Mouse (Mus musculus): Measurements from ENCODE around the gene Hist1h4j. TPM values are rescaled to one million over a fixed set of nuclear protein-coding genes. Genes with fewer than 3 reads are reported as not detected.
"Not testable (repeated sequence)": the region's sequence is repeated elsewhere in the genome, so short reads cannot be mapped to it uniquely, and the experiment has no call there.

Hist1h4j gene
- polyA plus RNA-seq, 1 experiment from 2014 or later: 0.93 TPM

DNA sequence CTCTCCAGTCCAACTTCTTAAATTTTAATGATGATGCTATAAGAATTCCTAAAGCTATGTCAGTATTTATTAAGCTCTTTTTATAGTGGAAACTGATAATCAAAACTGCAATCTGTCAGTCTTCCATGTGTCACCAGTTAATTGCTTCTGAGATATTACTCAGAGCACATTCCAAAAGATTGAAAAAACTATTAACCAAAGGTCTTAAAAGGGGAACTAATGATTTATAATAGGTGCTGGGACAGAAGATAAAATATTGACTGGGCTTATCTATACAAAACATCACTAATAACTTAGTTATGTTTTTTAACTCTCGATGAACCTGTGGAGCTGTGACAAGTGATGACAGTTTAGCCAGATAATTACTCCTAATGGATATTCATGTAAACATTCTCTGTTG, 10.1 kb downstream of the Hist1h4j start:
- no peaks in the 10 kb centered on the region for H3K36me3 ChIP-seq (replicated peaks)
- no peak for DNase-seq (ENCODE audit: low spot score)
- 92% methylated on average over 1 of the region's 1 CpGs for WGBS
- no peaks in the 10 kb centered on the region for H3K9me3 ChIP-seq
- no peaks in the 10 kb centered on the region for H3K27me3 ChIP-seq (replicated peaks; ENCODE audit: low read depth, poor library complexity, severe bottlenecking)
- no peak overlapping the region for H3K27ac ChIP-seq (replicated peaks)
- peaks cover 16% of the 10 kb centered on the region; the same call in 1 of the 2 replicates for H3K4me1 ChIP-seq
- H3K4me3 ChIP-seq: no peak overlapping the region

- H3K27ac ChIP-seq (replicated peaks): peak overlapping the region; percentile 94
- H3K36me3 ChIP-seq (replicated peaks): no peaks in the 10 kb centered on the region
- peak overlapping the region; percentile 65 for H3K4me3 ChIP-seq
- peak; percentile 63 for DNase-seq (ENCODE audit: low spot score)
- no peaks in the 10 kb centered on the region for H3K9me3 ChIP-seq
- H3K27me3 ChIP-seq (replicated peaks; ENCODE audit: low read depth, poor library complexity, severe bottlenecking): no peaks in the 10 kb centered on the region
- H3K4me1 ChIP-seq: peaks cover 38% of the 10 kb centered on the region
- WGBS: 7% methylated on average over 5 of the region's 5 CpGs
These were observed 14.7 kb downstream of the Hist1h4j start for GRCm38 (mm10) chr13:21749387-21750158.

- Histone ChIP-seq H3K4me3 (peak within 1 kb of the TSS; percentile 65), H3K4me1 (peaks cover 41% of the 10 kb centered on the region), H3K27ac (replicated peaks) (peak within 1 kb of the TSS; percentile 94)
- H3K27me3 ChIP-seq (replicated peaks; ENCODE audit: low read depth, poor library complexity, severe bottlenecking); H3K36me3 ChIP-seq (replicated peaks); H3K9me3 ChIP-seq: not testable (repeated sequence)
- WGBS: under 1% methylated on average over 48 of the region's 56 CpGs
- DNase-seq (ENCODE audit: low spot score): peak; percentile 94
These were observed 15.5 kb downstream of the Hist1h4j start, which contains the start of gene Hist1h4k for GRCm38 (mm10) chr13:21750159-21751017. Gene Hist1h4k (minus strand): TSS chr13:21750505.

GRCm38 (mm10) chr13:21751417-21751816, 16.6 kb downstream of the Hist1h4j start:
- Histone ChIP-seq H3K9me3 (no peaks in the 10 kb centered on the region), H3K36me3 (replicated peaks) (no peaks in the 10 kb centered on the region), H3K4me3 (peak overlapping the region; percentile 65), H3K27ac (replicated peaks) (peak overlapping the region; percentile 94), H3K4me1 (peaks cover 46% of the 10 kb centered on the region), H3K27me3 (replicated peaks; ENCODE audit: low read depth, poor library complexity, severe bottlenecking) (no peaks in the 10 kb centered on the region)
- no peak for DNase-seq (ENCODE audit: low spot score)

- H3K36me3 ChIP-seq (replicated peaks): no peaks in the 10 kb centered on the region
- peaks cover 46% of the 10 kb centered on the region for H3K4me1 ChIP-seq
- H3K27ac ChIP-seq (replicated peaks): peak overlapping the region; percentile 94
- WGBS: 76% methylated on average over 3 of the region's 3 CpGs
- H3K27me3 ChIP-seq (replicated peaks; ENCODE audit: low read depth, poor library complexity, severe bottlenecking): no peaks in the 10 kb centered on the region
- no peak for DNase-seq (ENCODE audit: low spot score)
- H3K4me3 ChIP-seq: peak overlapping the region; percentile 59
- no peaks in the 10 kb centered on the region for H3K9me3 ChIP-seq
These were observed 17.0 kb downstream of the Hist1h4j start for GRCm38 (mm10) chr13:21751827-21752226.

DNA sequence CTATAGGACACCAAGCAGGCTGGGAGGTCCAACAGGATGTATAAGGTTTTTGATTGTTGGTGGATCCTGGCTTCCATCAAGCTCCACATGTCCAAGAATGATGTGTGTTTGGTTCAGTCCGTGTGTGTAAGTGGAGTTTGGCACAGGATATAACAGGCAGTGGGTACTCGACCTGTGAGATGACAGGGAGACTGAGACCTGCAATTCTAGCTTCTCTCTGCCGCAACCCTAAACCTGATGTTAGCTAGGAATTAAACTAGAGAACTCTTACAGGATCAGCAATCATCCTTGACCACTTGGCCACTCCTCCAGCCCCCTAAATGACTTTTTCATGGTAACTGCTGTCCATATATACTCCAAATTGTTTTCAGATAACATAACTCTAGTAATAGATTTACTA, 17.5 kb downstream of the Hist1h4j start:
- no peaks in the 10 kb centered on the region for H3K9me3 ChIP-seq
- peaks cover 45% of the 10 kb centered on the region for H3K4me1 ChIP-seq
- DNase-seq (ENCODE audit: low spot score): peak; percentile 35
- no peaks in the 10 kb centered on the region for H3K36me3 ChIP-seq (replicated peaks)
- peak overlapping the region; percentile 59 for H3K4me3 ChIP-seq
- peak overlapping the region; percentile 94 for H3K27ac ChIP-seq (replicated peaks)
- 53% methylated on average over 3 of the region's 3 CpGs for WGBS
- no peaks in the 10 kb centered on the region for H3K27me3 ChIP-seq (replicated peaks; ENCODE audit: low read depth, poor library complexity, severe bottlenecking)

DNA sequence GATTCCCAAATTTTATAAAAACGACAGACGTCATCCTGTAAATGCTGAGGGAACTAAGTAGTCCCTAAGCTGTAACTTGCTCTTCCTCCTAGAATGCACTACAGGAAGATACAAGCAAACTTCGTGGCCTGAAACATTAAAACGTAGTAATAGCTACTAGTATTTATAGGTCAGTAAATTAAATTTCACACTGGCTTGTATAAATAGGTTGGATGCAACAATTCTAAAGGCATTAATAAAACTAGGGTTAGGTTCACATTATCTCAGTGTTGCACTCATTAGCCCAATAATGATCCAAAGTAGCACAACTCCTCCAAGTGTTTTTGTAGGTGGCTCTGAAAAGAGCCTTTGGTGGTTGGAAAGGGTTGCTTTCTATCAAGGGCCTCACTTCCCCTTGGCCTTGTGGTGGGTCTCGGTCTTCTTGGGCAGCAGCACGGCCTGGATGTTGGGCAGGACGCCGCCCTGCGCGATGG, 18.2 kb downstream of the Hist1h4j start:
- H3K27me3 ChIP-seq (replicated peaks; ENCODE audit: low read depth, poor library complexity, severe bottlenecking): no peaks in the 10 kb centered on the region
- H3K4me1 ChIP-seq: peaks cover 41% of the 10 kb centered on the region
- no peaks in the 10 kb centered on the region for H3K36me3 ChIP-seq (replicated peaks)
- WGBS: 3% methylated on average over 10 of the region's 10 CpGs
- H3K27ac ChIP-seq (replicated peaks): peak overlapping the region; percentile 94
- peak overlapping the region; percentile 59 for H3K4me3 ChIP-seq
- no peaks in the 10 kb centered on the region for H3K9me3 ChIP-seq
- DNase-seq (ENCODE audit: low spot score): no peak

- under 1% methylated on average over 50 of the region's 50 CpGs for WGBS
- not testable (repeated sequence) for H3K36me3 ChIP-seq (replicated peaks); H3K27me3 ChIP-seq (replicated peaks; ENCODE audit: low read depth, poor library complexity, severe bottlenecking); H3K9me3 ChIP-seq
- Histone ChIP-seq H3K27ac (replicated peaks) (peak within 1 kb of the TSS; percentile 94), H3K4me1 (peaks cover 38% of the 10 kb centered on the region), H3K4me3 (peak within 1 kb of the TSS; percentile 61)
- DNase-seq (ENCODE audit: low spot score): peak; percentile 81
These were observed 18.8 kb downstream of the Hist1h4j start, which contains the start of the genes Hist1h2ak and Hist1h2bn for GRCm38 (mm10) chr13:21753524-21754285. Gene Hist1h2ak (minus strand): TSS chr13:21753827. Gene Hist1h2bn (plus strand): TSS chr13:21754123.

DNA sequence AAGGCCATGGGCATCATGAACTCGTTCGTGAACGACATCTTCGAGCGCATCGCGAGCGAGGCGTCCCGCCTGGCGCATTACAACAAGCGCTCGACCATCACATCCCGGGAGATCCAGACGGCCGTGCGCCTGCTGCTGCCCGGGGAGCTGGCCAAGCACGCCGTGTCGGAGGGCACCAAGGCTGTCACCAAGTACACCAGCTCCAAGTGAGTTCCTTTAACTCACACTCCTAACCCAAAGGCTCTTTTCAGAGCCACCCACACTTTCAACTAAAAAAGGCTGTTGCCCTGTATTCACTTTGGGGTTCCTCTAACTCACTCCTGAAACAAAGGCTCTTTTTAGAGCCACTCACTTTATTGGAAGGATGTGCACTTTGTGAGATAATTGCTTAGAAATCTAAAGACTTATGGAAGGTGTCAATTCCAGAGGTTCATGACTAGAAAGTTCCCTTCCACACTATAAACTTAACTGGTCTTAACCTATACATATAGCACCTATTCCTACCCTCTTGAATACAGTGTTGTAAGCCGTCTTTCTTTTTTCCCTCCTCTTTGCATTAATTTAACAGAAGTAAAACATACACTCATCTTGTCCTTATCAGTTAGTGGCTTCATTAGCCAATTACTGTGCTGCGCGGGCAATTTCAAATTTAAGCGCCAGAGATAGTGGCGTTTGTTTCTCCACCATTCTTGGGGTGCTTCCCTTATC, 19.6 kb downstream of the Hist1h4j start:
- peak overlapping the region; percentile 61 for H3K4me3 ChIP-seq
- not testable (repeated sequence) for H3K27me3 ChIP-seq (replicated peaks; ENCODE audit: low read depth, poor library complexity, severe bottlenecking)

DNA sequence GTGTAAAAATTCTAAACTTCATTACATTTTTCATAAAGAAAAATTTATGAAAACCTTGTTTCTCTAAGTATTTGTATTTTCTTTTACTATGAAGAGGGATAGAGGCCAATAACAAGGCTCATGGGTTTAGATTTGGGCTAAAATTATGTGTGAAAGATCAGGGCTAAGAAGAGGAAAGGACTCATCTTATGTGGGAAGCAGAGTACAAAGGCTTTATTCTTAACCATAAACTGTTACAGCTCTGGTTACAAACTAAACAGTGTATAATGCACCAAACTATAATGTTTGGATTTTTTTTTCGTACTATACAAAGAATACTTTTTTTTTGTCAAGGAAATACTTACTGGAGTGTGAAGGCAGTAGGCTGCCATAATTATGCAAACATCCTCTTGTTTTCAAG, 20.8 kb downstream of the Hist1h4j start:
- H3K4me3 ChIP-seq: peak overlapping the region; percentile 61
- peaks cover 30% of the 10 kb centered on the region for H3K4me1 ChIP-seq
- no peaks in the 10 kb centered on the region for H3K27me3 ChIP-seq (replicated peaks; ENCODE audit: low read depth, poor library complexity, severe bottlenecking)
- H3K36me3 ChIP-seq (replicated peaks): no peaks in the 10 kb centered on the region
- no peaks in the 10 kb centered on the region for H3K9me3 ChIP-seq
- peak overlapping the region; percentile 86; the same call in 1 of the 2 replicates for H3K27ac ChIP-seq (replicated peaks)
- no peak for DNase-seq (ENCODE audit: low spot score)
- 78% methylated on average over 1 of the region's 1 CpGs for WGBS

More for the DNA sequence above, 19.6 kb downstream of the Hist1h4j start:
- peak overlapping the region; percentile 86 for H3K27ac ChIP-seq (replicated peaks)
- under 1% methylated on average over 25 of the region's 26 CpGs for WGBS
- peaks cover 31% of the 10 kb centered on the region for H3K4me1 ChIP-seq
- not testable (repeated sequence) for H3K9me3 ChIP-seq; H3K36me3 ChIP-seq (replicated peaks)
- peak; percentile 38 for DNase-seq (ENCODE audit: low spot score)

DNA sequence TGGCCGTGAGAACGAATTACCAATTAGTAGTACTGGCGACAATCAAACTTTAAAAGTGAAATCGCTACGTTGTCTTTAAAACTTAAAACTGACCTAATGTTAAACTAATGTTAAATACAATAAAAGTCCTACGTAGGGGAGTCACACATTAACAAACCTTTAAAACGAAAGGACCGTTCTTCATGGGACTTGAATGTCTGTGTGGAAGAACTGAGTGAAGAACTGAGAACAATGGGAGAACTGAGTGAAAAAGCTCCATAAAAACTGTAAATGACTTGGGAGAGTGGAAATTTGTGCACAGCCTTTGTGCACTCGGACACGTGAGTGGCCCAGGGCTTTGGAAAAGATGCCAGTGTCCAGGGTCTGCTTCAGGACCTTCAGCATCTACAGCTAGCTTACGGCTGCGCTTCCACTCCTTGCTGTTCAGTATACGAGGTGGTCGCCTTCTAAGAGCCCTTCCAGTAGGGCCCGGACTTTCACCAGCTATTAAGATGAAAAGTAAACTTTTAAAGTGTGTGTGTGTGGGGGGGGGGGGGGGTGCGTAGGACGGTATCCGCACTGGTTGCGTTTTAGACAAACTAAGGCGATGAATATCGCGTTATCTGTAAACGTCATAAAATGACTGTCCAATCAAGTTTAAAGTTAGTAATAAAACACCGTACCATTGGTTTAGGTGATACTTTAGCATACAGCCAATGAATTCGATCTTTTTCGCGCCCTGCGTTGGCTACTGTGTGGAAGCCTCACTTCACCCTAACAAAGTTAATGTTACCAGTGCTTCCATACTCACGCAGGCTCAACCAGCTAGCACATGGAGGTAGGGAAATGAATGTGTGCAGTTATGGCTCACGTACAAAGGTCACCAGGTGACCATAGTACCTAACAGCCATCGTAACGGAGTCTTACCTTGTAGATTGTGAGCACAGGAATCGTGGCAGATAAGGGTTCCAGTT, 44.2 kb downstream of the Hist1h4j start:
- 7% methylated on average over 33 of the region's 33 CpGs for WGBS
- Histone ChIP-seq H3K27me3 (replicated peaks; ENCODE audit: low read depth, poor library complexity, severe bottlenecking) (no peaks in the 10 kb centered on the region), H3K4me1 (peaks cover 23% of the 10 kb centered on the region), H3K9me3 (no peaks in the 10 kb centered on the region), H3K4me3 (peak overlapping the region; percentile 80), H3K27ac (replicated peaks) (peak overlapping the region; percentile 97), H3K36me3 (replicated peaks) (no peaks in the 10 kb centered on the region)
- DNase-seq (ENCODE audit: low spot score): peak; percentile 77

Measured in embryonic facial prominence, embryonic 10.5 days (tissue).